Mouse (Mus musculus): Measurements from ENCODE around the gene Bmpr1b. TPM values are rescaled to one million over a fixed set of nuclear protein-coding genes. Genes with fewer than 3 reads are reported as not detected.

The Bmpr1b gene
- polyA plus RNA-seq, 1 experiment from 2014 or later: 2.1 TPM

DNA sequence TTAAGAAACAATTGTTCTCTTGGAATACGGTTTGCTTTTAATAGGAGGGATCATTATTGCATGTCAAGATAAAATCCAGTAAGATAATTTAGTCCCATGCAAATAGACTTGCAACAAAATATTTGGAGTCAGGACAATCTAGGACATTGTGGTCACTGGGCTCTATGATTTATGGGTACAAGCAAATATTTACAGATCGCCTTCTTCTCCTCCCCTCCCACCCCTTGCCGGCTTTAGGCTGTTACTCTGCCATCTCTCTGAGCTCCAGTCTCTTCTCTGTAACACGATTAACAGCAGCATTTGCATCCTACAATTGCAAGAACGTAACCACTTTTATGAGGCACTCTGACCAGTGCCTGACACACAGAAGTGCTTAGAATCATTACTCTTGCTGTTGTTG lies 104.1 kb downstream of the Bmpr1b start:
- no peak for DNase-seq (ENCODE audit: low spot score)
- no peak overlapping the region for H3K4me2 ChIP-seq (ENCODE audit: low read length)
- no peaks in the 10 kb centered on the region for H3K36me3 ChIP-seq (ENCODE audit: control insufficient read depth, insufficient read depth, low read length)
- 39% methylated on average over 5 of the region's 5 CpGs for WGBS
- no peak overlapping the region for H3K27ac ChIP-seq (ENCODE audit: low read depth)
- peaks cover 4% of the 10 kb centered on the region; the same call in 1 of the 2 replicates for H3K4me1 ChIP-seq (replicated peaks; ENCODE audit: control insufficient read depth, insufficient read depth, low read length)
- no peak overlapping the region for H3K9ac ChIP-seq (ENCODE audit: low read length)
- H3K4me3 ChIP-seq (ENCODE audit: low read depth, low read length): no peak overlapping the region
- no peaks in the 10 kb centered on the region for H3K9me3 ChIP-seq (ENCODE audit: control insufficient read depth, low read length)
- ATAC-seq (replicated peaks; ENCODE audit: low FRiP score, low TSS enrichment, low read depth): no peak
- no peaks in the 10 kb centered on the region for H3K27me3 ChIP-seq (replicated peaks; ENCODE audit: control insufficient read depth, insufficient read depth, low read length)

DNA sequence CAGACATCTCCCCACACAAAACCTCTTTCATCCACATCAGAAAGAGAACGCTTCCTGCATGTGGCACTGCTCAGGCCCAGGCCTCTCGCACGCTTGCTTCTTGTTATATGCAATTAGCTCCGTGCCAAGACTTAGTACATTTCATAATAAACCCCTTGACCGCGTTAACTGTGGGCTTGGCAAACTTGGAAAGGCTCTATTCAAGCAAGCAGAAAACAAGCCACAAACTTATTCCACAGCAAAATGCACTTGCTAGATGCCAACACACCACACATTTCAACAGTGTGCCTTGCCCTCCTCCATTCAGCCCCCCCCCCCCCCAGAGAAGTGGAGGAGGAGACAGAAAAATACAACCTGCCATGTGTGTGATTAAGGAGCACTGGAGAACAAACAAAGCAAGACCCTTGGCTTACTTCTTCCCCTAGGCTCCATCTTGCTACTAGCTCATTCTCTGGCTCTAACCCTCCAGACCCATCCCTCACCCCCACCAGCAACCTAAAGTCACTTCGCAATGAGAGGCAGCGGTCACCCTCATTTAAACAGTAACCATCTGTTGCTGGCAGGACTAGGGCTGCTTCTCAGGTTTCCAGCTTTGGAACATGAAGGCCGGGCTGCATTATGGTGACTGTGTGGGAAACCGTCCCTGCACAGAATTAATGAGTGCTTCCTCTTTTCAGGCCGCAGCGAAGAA lies 105.5 kb downstream of the Bmpr1b start:
- no peak overlapping the region for H3K9ac ChIP-seq (ENCODE audit: low read length)
- DNase-seq (ENCODE audit: low spot score) (no peak), ATAC-seq (replicated peaks; ENCODE audit: low FRiP score, low TSS enrichment, low read depth) (0 out of 2 replicates have a peak, but pooled peaks have one; percentile 12)
- H3K36me3 ChIP-seq (ENCODE audit: control insufficient read depth, insufficient read depth, low read length): no peaks in the 10 kb centered on the region
- H3K4me1 ChIP-seq (replicated peaks; ENCODE audit: control insufficient read depth, insufficient read depth, low read length): peaks cover 4% of the 10 kb centered on the region; the same call in 1 of the 2 replicates
- H3K4me3 ChIP-seq (ENCODE audit: low read depth, low read length): no peak overlapping the region
- 43% methylated on average over 12 of the region's 12 CpGs for WGBS
- H3K9me3 ChIP-seq (ENCODE audit: control insufficient read depth, low read length): no peaks in the 10 kb centered on the region
- no peak overlapping the region for H3K4me2 ChIP-seq (ENCODE audit: low read length)
- H3K27me3 ChIP-seq (replicated peaks; ENCODE audit: control insufficient read depth, insufficient read depth, low read length): no peaks in the 10 kb centered on the region
- H3K27ac ChIP-seq (ENCODE audit: low read depth): no peak overlapping the region

DNA sequence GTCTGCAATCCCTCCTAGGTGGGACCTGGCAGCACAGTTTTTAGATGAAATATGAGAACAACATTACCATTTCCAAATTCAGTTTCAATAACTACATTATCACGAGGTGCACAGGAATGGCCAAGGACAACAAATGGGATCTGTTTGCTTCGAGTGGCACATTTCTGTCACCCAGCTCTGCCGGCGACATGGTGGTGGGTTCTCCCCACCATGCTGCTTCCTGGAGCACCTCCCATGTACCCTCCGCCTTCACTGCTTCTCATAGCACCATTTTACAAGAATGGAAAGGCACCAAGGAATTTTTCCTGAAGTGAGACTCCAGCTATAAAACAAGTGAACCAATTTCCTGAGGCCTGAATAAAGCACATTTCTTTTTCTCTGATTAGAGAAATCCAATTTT lies 108.0 kb downstream of the Bmpr1b start:
- peaks cover 4% of the 10 kb centered on the region; the same call in 1 of the 2 replicates for H3K4me1 ChIP-seq (replicated peaks; ENCODE audit: control insufficient read depth, insufficient read depth, low read length)
- ATAC-seq (replicated peaks; ENCODE audit: low FRiP score, low TSS enrichment, low read depth): no peak
- WGBS: 92% methylated on average over 5 of the region's 5 CpGs
- no peaks in the 10 kb centered on the region for H3K36me3 ChIP-seq (ENCODE audit: control insufficient read depth, insufficient read depth, low read length)
- no peak for DNase-seq (ENCODE audit: low spot score)
- no peak overlapping the region for H3K4me3 ChIP-seq (ENCODE audit: low read depth, low read length)
- no peak overlapping the region for H3K27ac ChIP-seq (ENCODE audit: low read depth)
- H3K9ac ChIP-seq (ENCODE audit: low read length): no peak overlapping the region
- H3K9me3 ChIP-seq (ENCODE audit: control insufficient read depth, low read length): no peaks in the 10 kb centered on the region
- H3K27me3 ChIP-seq (replicated peaks; ENCODE audit: control insufficient read depth, insufficient read depth, low read length): no peaks in the 10 kb centered on the region
- H3K4me2 ChIP-seq (ENCODE audit: low read length): no peak overlapping the region

DNA sequence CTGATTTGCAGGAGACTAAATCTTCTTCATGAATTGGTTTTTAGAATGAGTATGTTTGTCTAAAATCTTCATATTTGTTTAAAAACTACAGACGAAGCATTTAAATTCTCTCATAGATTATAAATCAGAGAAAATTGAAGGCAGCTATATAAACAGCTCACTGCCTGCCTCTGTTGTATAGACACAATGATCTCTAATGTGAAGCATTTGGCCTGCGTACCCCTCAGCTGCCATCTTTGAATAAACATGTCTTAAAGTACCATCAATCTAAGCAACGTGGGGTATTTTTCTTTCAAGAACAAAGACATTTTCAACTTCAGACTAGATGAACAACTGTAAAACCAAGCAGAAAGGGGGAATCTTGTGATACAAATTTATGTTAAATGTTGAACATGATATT lies 109.3 kb downstream of the Bmpr1b start:
- peaks cover 4% of the 10 kb centered on the region; the same call in 1 of the 2 replicates for H3K4me1 ChIP-seq (replicated peaks; ENCODE audit: control insufficient read depth, insufficient read depth, low read length)
- ATAC-seq (replicated peaks; ENCODE audit: low FRiP score, low TSS enrichment, low read depth) (no peak), DNase-seq (ENCODE audit: low spot score) (no peak)
- no peak overlapping the region for H3K9ac ChIP-seq (ENCODE audit: low read length)
- H3K4me2 ChIP-seq (ENCODE audit: low read length): no peak overlapping the region
- H3K27me3 ChIP-seq (replicated peaks; ENCODE audit: control insufficient read depth, insufficient read depth, low read length): no peaks in the 10 kb centered on the region
- no peaks in the 10 kb centered on the region for H3K9me3 ChIP-seq (ENCODE audit: control insufficient read depth, low read length)
- no peaks in the 10 kb centered on the region for H3K36me3 ChIP-seq (ENCODE audit: control insufficient read depth, insufficient read depth, low read length)
- 32% methylated on average over 3 of the region's 3 CpGs for WGBS
- no peak overlapping the region for H3K27ac ChIP-seq (ENCODE audit: low read depth)
- no peak overlapping the region for H3K4me3 ChIP-seq (ENCODE audit: low read depth, low read length)

DNA sequence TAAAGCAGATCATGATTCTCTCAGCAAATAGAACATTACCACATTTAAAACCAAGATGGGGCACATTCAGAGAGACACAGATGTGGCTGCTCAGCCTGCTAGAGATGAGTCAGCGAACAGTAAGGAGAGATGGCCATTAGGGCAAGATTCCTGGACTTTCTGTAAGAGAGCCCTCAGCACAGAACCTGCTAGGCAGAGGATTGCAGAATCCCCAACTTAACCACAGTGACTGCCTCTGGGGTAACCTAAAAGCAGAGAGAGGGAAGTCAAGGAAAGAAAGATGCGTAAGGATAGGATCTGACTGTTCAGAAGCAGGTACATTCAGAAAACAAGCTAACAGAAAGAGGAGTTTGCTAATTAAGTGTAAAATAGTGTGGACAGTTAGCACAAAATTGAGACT lies 118.5 kb downstream of the Bmpr1b start:
- no peak overlapping the region for H3K4me3 ChIP-seq (ENCODE audit: low read depth, low read length)
- WGBS: 93% methylated on average over 2 of the region's 2 CpGs
- no peaks in the 10 kb centered on the region for H3K9me3 ChIP-seq (ENCODE audit: control insufficient read depth, low read length)
- no peak for DNase-seq (ENCODE audit: low spot score)
- H3K36me3 ChIP-seq (ENCODE audit: control insufficient read depth, insufficient read depth, low read length): no peaks in the 10 kb centered on the region
- no peaks in the 10 kb centered on the region for H3K4me1 ChIP-seq (replicated peaks; ENCODE audit: control insufficient read depth, insufficient read depth, low read length)
- no peak overlapping the region for H3K4me2 ChIP-seq (ENCODE audit: low read length)
- H3K27me3 ChIP-seq (replicated peaks; ENCODE audit: control insufficient read depth, insufficient read depth, low read length): no peaks in the 10 kb centered on the region
- no peak overlapping the region for H3K9ac ChIP-seq (ENCODE audit: low read length)
- no peak overlapping the region for H3K27ac ChIP-seq (ENCODE audit: low read depth)
- ATAC-seq (replicated peaks; ENCODE audit: low FRiP score, low TSS enrichment, low read depth): no peak

DNA sequence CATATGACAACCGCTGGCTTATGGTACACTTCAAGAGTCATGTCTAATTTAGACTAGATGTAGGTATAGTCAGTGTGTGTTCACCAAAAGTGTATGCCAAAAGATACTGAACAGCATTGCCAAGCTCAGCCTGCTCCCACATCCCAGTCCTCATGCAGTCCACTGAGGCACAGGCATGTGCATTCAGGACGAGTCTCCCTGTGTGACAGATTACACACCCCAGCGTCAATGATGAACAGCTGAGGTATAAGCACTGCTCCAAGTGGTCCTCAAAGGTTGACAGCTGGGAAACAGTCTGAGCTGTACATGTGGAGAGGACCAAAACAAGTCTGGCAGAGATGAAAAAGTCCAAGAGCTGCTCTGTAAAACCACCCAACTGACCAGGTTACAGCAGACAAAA lies 119.6 kb downstream of the Bmpr1b start:
- DNase-seq (ENCODE audit: low spot score) (no peak), ATAC-seq (replicated peaks; ENCODE audit: low FRiP score, low TSS enrichment, low read depth) (no peak)
- no peak overlapping the region for H3K9ac ChIP-seq (ENCODE audit: low read length)
- no peaks in the 10 kb centered on the region for H3K36me3 ChIP-seq (ENCODE audit: control insufficient read depth, insufficient read depth, low read length)
- H3K4me1 ChIP-seq (replicated peaks; ENCODE audit: control insufficient read depth, insufficient read depth, low read length): no peaks in the 10 kb centered on the region
- WGBS: 61% methylated on average over 3 of the region's 3 CpGs
- no peak overlapping the region for H3K27ac ChIP-seq (ENCODE audit: low read depth)
- H3K27me3 ChIP-seq (replicated peaks; ENCODE audit: control insufficient read depth, insufficient read depth, low read length): no peaks in the 10 kb centered on the region
- no peak overlapping the region for H3K4me3 ChIP-seq (ENCODE audit: low read depth, low read length)
- no peak overlapping the region for H3K4me2 ChIP-seq (ENCODE audit: low read length)
- H3K9me3 ChIP-seq (ENCODE audit: control insufficient read depth, low read length): no peaks in the 10 kb centered on the region

DNA sequence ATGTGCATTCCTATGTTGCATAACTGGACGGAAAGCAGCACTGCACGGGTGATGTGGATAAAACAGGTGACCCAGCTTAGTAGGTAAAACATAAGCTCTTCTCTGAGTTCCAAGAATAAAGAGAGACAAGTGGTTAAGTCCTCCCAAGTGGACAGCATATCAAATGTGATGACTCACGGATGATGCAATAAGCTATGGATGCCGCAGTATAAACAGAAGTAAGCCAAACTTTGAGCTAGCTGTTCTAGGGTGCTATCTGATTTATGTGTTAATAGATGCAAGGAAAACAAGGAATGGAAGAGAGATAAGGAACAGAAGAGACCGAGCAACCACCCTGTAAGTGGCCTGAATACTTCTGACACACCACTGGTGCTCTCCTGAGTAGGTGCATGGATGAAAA lies 120.1 kb downstream of the Bmpr1b start:
- DNase-seq (ENCODE audit: low spot score): no peak
- H3K9ac ChIP-seq (ENCODE audit: low read length): no peak overlapping the region
- no peak overlapping the region for H3K4me2 ChIP-seq (ENCODE audit: low read length)
- no peaks in the 10 kb centered on the region for H3K9me3 ChIP-seq (ENCODE audit: control insufficient read depth, low read length)
- no peak overlapping the region for H3K27ac ChIP-seq (ENCODE audit: low read depth)
- no peak for ATAC-seq (replicated peaks; ENCODE audit: low FRiP score, low TSS enrichment, low read depth)
- no peaks in the 10 kb centered on the region for H3K27me3 ChIP-seq (replicated peaks; ENCODE audit: control insufficient read depth, insufficient read depth, low read length)
- H3K4me1 ChIP-seq (replicated peaks; ENCODE audit: control insufficient read depth, insufficient read depth, low read length): no peaks in the 10 kb centered on the region
- WGBS: 70% methylated on average over 5 of the region's 5 CpGs
- no peaks in the 10 kb centered on the region for H3K36me3 ChIP-seq (ENCODE audit: control insufficient read depth, insufficient read depth, low read length)
- no peak overlapping the region for H3K4me3 ChIP-seq (ENCODE audit: low read depth, low read length)

DNA sequence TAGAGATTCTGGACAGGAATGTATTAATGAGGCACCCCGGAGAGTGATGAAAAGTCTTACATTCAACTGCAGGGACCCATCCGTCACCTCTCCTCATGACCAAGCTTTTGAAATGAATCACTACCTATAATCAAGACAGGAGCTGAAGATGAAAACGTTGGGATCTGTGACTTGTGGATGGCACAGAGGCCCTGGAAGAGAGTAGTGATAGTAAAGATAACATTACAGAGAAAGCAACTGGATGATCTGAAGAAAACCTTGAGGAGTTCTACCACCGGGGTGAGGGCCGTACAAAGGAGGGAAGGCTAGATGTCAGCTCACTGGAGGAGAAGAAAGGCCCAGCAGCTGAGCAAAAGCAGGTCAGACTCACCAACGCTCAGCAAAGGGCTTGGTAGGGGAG lies 120.7 kb downstream of the Bmpr1b start:
- no peak overlapping the region for H3K9ac ChIP-seq (ENCODE audit: low read length)
- no peak overlapping the region for H3K27ac ChIP-seq (ENCODE audit: low read depth)
- H3K4me3 ChIP-seq (ENCODE audit: low read depth, low read length): no peak overlapping the region
- H3K36me3 ChIP-seq (ENCODE audit: control insufficient read depth, insufficient read depth, low read length): no peaks in the 10 kb centered on the region
- no peaks in the 10 kb centered on the region for H3K27me3 ChIP-seq (replicated peaks; ENCODE audit: control insufficient read depth, insufficient read depth, low read length)
- H3K9me3 ChIP-seq (ENCODE audit: control insufficient read depth, low read length): no peaks in the 10 kb centered on the region
- ATAC-seq (replicated peaks; ENCODE audit: low FRiP score, low TSS enrichment, low read depth): no peak
- WGBS: 65% methylated on average over 6 of the region's 6 CpGs
- H3K4me2 ChIP-seq (ENCODE audit: low read length): no peak overlapping the region
- DNase-seq (ENCODE audit: low spot score): no peak
- no peaks in the 10 kb centered on the region for H3K4me1 ChIP-seq (replicated peaks; ENCODE audit: control insufficient read depth, insufficient read depth, low read length)

DNA sequence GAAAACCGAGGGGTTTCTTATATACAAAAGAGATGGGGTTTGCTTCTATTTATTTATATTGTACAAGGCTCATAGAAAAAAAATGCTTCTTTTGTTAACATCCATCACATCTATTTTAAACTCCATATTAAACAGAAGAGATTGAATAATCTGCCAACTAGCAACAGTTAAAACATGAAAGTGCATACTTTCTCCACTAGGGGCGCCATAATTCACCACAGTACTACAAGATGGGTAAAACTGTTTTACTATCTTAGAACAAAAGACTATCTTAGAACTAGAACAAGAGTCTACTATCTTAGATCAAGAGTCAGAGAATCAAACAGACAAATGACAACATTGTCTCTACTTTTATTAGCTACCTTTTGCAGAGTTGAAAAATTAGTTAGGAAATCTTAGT lies 125.8 kb downstream of the Bmpr1b start:
- Histone ChIP-seq H3K4me2 (ENCODE audit: low read length) (no peak overlapping the region), H3K27me3 (replicated peaks; ENCODE audit: control insufficient read depth, insufficient read depth, low read length) (no peaks in the 10 kb centered on the region), H3K27ac (ENCODE audit: low read depth) (no peak overlapping the region), H3K36me3 (ENCODE audit: control insufficient read depth, insufficient read depth, low read length) (no peaks in the 10 kb centered on the region), H3K4me1 (replicated peaks; ENCODE audit: control insufficient read depth, insufficient read depth, low read length) (no peaks in the 10 kb centered on the region), H3K9me3 (ENCODE audit: control insufficient read depth, low read length) (no peaks in the 10 kb centered on the region), H3K4me3 (ENCODE audit: low read depth, low read length) (no peak overlapping the region), H3K9ac (ENCODE audit: low read length) (no peak overlapping the region)
- 35% methylated on average over 2 of the region's 2 CpGs for WGBS
- DNase-seq (ENCODE audit: low spot score) (no peak), ATAC-seq (replicated peaks; ENCODE audit: low FRiP score, low TSS enrichment, low read depth) (no peak)

Measured in intestine, embryonic 14.5 days (tissue).